Mouse (Mus musculus) ES-E14 (cell line): ENCODE data around the gene Socs2. TPM values are rescaled to one million over a fixed set of nuclear protein-coding genes. Genes with fewer than 3 reads are reported as not detected.

ENCODE experiments used
- DNase-seq: peaks from one replicate; pipeline ENCODE4 v3.0.0-alpha.2; 2013; ENCODE audit warnings: low read depth, low spot score
- H3K27ac ChIP-seq: 2 replicates; pipeline ENCODE4 v1.5.1; 2012; ENCODE audit warnings: low read depth, mild to moderate bottlenecking, low read length, moderate library complexity, mixed read lengths; ENCODE audit not compliant: poor library complexity, insufficient read depth, severe bottlenecking
- H3K36me3 ChIP-seq: 2 replicates; pipeline ENCODE4 v1.6.1; 2012; ENCODE audit warnings: mild to moderate bottlenecking, low read length, moderate library complexity, mixed read lengths; ENCODE audit not compliant: control insufficient read depth, poor library complexity, insufficient read depth, severe bottlenecking
- H3K4me1 ChIP-seq, 2 experiments: fragments of 150-350 bp in 1 of 2; sonication (generic) in 1 of 2; 2 replicates each; pipeline ENCODE4 v1.6.1; 2012; ENCODE audit warnings: low read length in 2 of 2, mild to moderate bottlenecking in 1 of 2, mixed read lengths in 1 of 2; ENCODE audit not compliant: control insufficient read depth in 2 of 2, insufficient read depth in 2 of 2, poor library complexity in 1 of 2
- H3K4me3 ChIP-seq, 2 experiments: fragments of 150-350 bp in 1 of 2; sonication (generic) in 1 of 2; 2 replicates each; pipeline ENCODE4 v1.5.1; 2012; ENCODE audit warnings: low read length in 2 of 2, low read depth in 1 of 2, mild to moderate bottlenecking in 1 of 2, mixed read lengths in 1 of 2; ENCODE audit not compliant: insufficient read depth in 1 of 2, poor library complexity in 1 of 2, severe bottlenecking in 1 of 2
- H3K9ac ChIP-seq: 2 replicates; pipeline ENCODE4 v1.6.1; 2012; ENCODE audit warnings: low read depth, mild to moderate bottlenecking, low read length, mixed read lengths; ENCODE audit not compliant: poor library complexity, insufficient read depth, severe bottlenecking
- H3K9me3 ChIP-seq: fragments of 150-350 bp; sonication (generic); 2 replicates; pipeline ENCODE4 v1.6.1; 2012; ENCODE audit warnings: low read depth, mild to moderate bottlenecking, low read length; ENCODE audit not compliant: control insufficient read depth, insufficient read depth
- CHD2 ChIP-seq: IDR thresholded peaks from 2 replicates; pipeline ENCODE4 v1.6.1; 2014; ENCODE audit warnings: mild to moderate bottlenecking, low read depth, low read length, inconsistent platforms
- HCFC1 ChIP-seq: IDR thresholded peaks from 2 replicates; pipeline ENCODE4 v1.6.1; 2012; ENCODE audit warnings: low read length, inconsistent platforms, borderline replicate concordance; ENCODE audit not compliant: insufficient read depth
- MAFK ChIP-seq: IDR thresholded peaks from 2 replicates; pipeline ENCODE4 v1.6.1; 2014; ENCODE audit warnings: mild to moderate bottlenecking, low read depth, low read length, inconsistent platforms; ENCODE audit not compliant: insufficient read depth
- ZC3H11A ChIP-seq: IDR thresholded peaks from 2 replicates; pipeline ENCODE4 v1.6.1; 2012; ENCODE audit warnings: low read depth, mild to moderate bottlenecking, inconsistent platforms, low read length, borderline replicate concordance
- ZNF384 ChIP-seq: IDR thresholded peaks from 2 replicates; pipeline ENCODE4 v1.6.1; 2012; ENCODE audit warnings: low read depth, low read length, inconsistent platforms
- in situ Hi-C, 2 experiments: fragments of 600-800 bp; cut with MboI; formaldehyde crosslinking; loops; one replicate each; pipeline ENCODE4 v1.15.1; 2025; ENCODE audit warnings: low sequenced_read_pairs in 2 of 2, inconsistent platforms in 1 of 2; ENCODE audit not compliant: unreplicated experiment in 2 of 2
- total RNA-seq: library from RNA; depleted of rRNA; stranded (reverse); fragments of 300-350 nt; gene quantifications from 2 replicates; pipeline ENCODE4 v1.2.3, GENCODE M21; 2012

Socs2 gene
- total RNA-seq, 1 experiment = 46.3 TPM

GRCm38 (mm10) chr10:95347776-95348175 lies 69.2 kb downstream of the Socs2 start:
- no peak overlapping the region for H3K9ac ChIP-seq
- TF ChIP-seq CHD2 = no peak
- TF ChIP-seq ZNF384 = no peak
- TF ChIP-seq ZC3H11A = no peak
- no peak for TF ChIP-seq HCFC1
- no peak for TF ChIP-seq MAFK
- no peak for DNase-seq
- in situ Hi-C loops = no loop called here
- H3K4me1 ChIP-seq = no peaks in the 10 kb centered on the region; a peak in 1 of 4 replicates
- no peak overlapping the region for H3K4me3 ChIP-seq
- no peak overlapping the region for H3K27ac ChIP-seq
- H3K9me3 ChIP-seq = no peaks in the 10 kb centered on the region
- H3K36me3 ChIP-seq = no peaks in the 10 kb centered on the region

- Histone ChIP-seq H3K9me3 (no peaks in the 10 kb centered on the region), H3K27ac (no peak overlapping the region), H3K36me3 (no peaks in the 10 kb centered on the region), H3K9ac (no peak overlapping the region), H3K4me3 (no peak overlapping the region), H3K4me1 (no peaks in the 10 kb centered on the region; a peak in 1 of 4 replicates)
- in situ Hi-C loops = no loop called here
- no peak for DNase-seq
- no peak for TF ChIP-seq HCFC1
These were observed 74.0 kb downstream of the Socs2 start for GRCm38 (mm10) chr10:95342833-95343590.

- no peaks in the 10 kb centered on the region for H3K36me3 ChIP-seq
- DNase-seq = no peak
- TF ChIP-seq ZC3H11A = no peak
- TF ChIP-seq MAFK = no peak
- TF ChIP-seq CHD2 = no peak
- no peak for TF ChIP-seq HCFC1
- no peak for TF ChIP-seq ZNF384
- H3K27ac ChIP-seq = no peak overlapping the region
- in situ Hi-C loops = no loop called here
- H3K9me3 ChIP-seq = no peaks in the 10 kb centered on the region
- no peaks in the 10 kb centered on the region for H3K4me1 ChIP-seq
- H3K9ac ChIP-seq = no peak overlapping the region
- H3K4me3 ChIP-seq = no peak overlapping the region
These were observed 76.3 kb downstream of the Socs2 start for GRCm38 (mm10) chr10:95340676-95341075.

- no peaks in the 10 kb centered on the region for H3K4me1 ChIP-seq
- H3K9me3 ChIP-seq = no peaks in the 10 kb centered on the region
- TF ChIP-seq CHD2 (no peak), ZNF384 (no peak), HCFC1 (no peak), MAFK (no peak), ZC3H11A (no peak)
- no peak for DNase-seq
- no peak overlapping the region for H3K4me3 ChIP-seq
- H3K27ac ChIP-seq = no peak overlapping the region
- no peaks in the 10 kb centered on the region for H3K36me3 ChIP-seq
- no peak overlapping the region for H3K9ac ChIP-seq
- in situ Hi-C loops = no loop called here
These were observed 79.4 kb downstream of the Socs2 start for GRCm38 (mm10) chr10:95337589-95337988.
